Mouse (Mus musculus): ENCODE measurements around the gene Cfap126.

Cfap126 gene

DNA sequence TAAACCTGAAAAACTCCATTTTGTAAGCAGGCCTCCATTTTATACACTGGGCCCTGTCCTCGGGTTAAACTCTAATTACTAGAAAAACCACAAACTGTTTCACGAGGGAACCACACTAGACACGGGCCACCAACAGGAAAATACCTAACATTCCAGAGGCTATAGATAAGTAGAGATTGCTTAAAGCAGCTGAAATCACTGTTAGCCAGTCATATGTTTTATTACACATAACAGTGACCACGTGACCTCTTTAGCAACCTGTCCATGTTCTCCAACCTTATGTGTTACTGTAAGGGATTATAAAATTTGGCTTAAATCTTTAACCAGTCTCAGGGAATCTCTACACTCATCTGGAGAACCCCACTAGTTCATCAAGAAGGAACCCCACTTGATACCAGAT, 19.3 kb upstream of the Cfap126 start:
- in situ Hi-C loops (cut with MboI, MseI) = no loop called here

DNA sequence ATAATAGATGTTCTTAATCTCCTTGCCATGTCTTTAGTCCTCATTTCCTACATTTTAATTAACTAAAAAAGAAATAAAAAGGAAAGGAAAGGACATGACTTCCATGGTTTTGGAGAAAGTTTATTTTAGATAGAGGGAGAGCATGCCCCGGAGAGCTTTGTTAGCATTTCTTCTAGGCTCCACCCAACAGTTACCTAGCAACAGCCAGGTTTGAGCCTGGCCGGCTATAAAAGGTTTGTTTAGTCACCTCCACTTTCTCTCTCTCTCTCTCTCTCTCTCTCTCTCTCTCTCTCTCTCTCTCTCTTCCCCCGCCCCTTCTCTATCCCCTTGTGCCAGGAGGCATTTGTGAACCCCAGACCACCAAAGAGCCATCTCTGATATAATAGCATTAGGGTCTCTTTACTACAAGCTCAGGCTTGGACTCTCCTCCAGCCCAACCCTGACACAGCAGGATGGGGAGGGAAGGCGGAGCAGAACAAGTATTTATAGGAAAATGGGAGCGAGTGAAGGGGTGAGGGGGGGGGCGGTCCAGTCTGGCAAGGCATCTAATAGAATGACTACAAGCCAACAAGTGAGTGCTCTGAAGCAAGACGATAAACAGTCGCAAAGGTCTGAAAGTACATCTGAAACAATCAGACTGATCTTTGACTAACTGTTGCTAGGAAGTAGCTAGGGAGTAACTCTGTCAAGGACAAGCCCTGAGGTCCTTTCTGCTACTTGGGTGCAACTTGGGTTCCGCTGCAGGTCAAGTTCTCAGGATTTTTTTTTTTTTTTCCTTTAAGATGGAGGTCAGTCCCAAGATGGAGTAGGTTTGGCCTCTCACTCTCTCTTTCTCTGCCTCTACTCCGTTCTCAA, 17.4 kb upstream of the Cfap126 start:
- in situ Hi-C loops (cut with MboI, MseI) = no loop called here

DNA sequence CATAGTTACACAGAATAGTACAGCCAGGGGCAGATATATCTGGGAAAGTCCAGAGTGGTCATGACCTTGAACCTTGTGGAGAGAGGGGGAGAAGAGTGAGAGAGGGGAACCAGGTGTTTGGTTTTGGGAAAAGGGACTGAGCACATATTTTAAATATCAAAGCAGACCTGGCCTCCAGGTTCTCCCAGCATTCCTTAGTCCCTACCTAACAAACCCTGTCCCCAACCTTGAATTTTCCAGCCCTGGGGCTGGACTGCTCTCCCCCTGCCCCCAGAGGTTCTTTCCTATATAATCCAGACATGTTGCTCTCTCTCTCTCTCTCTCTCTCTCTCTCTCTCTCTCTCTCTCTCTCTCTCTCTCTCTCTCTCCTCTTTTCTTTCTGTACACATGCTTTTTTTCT, 16.6 kb upstream of the Cfap126 start:
- in situ Hi-C loops (cut with MboI, MseI) = no loop called here

DNA sequence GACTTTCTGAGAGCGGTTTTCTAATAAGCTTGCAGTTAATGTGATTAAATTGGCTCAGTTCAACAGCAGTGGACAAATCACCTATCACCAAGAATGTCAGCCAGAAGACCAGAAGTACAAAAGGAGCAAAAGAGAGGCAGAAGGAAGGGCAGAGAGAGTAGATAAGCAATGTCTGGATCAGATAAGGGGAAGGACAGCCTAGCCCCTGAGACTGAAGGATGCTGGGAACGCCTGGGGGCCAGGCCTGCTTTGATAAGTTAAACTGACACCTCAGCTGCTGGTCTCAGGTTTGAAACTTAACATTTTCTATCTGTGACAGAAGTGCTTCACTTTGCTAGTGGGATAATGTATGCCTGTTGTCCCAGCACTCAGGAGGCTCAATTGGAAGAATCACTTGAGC, 16.1 kb upstream of the Cfap126 start:
- in situ Hi-C loops (cut with MboI, MseI) = no loop called here

DNA sequence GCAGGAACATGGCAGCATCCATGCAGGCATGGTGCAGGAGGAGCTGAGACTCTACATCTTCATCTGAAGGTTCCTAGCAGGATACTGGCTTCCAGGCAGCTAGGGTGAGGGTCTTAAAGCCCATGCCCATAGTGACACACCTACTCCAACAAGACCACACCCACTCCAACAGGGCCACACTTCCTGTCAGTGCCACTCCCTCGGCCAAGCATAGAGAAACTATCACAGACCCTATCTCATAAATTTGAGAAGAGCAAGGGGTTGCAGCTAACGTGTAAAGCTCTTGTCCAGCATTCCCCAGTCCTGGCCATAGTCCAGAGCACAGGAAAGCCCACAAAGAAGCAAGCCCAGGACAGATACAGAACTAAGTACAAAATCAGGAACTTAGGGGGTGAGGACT, 12.7 kb upstream of the Cfap126 start:
- in situ Hi-C loops (cut with MboI, MseI) = loop anchor here (5.0 kb wide), 1 partner anchor 34 kb away; no protein-coding TSS in a partner anchor

DNA sequence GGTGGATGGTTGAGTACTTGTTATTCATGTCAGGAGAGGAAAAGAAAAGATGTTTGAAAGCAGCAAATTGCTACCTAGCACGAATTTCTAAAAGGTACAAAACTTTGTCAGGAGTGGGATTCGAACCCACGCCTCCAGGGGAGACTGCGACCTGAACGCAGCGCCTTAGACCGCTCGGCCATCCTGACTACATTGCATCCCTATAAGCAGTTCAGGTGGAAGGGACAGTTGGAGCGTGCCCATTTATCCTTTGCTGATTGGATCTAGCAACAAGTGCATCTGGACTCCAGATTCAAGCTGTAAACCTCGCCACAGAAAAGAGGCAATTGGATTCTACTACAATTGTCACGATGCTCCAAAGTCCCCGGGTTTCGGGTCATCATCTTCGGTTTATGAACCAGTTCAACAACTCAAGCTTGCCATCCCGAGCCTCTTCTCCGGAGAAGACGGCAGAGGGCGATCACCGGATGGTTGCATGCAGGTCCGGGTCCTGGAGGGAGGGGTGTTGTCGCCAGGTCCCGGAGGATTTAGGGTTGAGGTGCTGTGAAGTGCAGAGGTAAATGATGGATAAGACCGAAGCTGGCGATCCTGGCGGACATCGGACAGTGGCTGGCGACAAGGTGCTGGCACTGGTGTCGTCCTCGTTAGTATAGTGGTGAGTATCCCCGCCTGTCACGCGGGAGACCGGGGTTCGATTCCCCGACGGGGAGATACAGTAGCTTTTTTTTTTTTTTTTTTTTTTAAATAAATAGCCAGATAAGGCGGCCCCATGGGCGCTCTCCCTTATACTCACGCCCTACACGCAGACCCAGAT, 11.8 kb upstream of the Cfap126 start:
- in situ Hi-C loops (cut with MboI, MseI) = loop anchor here (5.0 kb wide), 1 partner anchor 35 kb away; no protein-coding TSS in a partner anchor

DNA sequence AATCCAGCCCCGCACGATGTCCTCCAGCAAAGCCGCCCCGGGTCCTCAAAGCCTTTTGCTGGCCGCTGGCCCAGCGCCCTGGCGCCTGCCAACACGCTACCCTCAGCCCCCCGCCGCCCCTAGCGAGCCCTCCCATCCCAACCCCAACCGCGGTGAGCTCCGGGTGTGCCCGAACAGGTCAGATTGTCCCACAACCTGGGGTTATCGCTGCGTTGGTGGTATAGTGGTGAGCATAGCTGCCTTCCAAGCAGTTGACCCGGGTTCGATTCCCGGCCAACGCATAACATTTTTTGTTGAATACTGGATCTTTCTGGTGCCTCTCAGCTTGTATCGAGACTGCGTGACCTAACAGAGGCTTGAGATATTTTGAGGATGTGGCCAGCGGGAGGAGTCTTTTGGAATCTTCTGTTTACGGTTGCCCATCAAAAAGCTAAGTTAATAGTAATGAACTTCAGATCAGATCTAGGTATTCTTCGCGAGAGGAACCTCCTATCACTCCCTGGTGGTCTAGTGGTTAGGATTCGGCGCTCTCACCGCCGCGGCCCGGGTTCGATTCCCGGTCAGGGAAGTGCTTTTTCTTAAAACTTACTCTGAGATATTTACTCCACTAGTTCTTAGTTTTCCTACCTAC, 11.1 kb upstream of the Cfap126 start:
- in situ Hi-C loops (cut with MboI, MseI) = loop anchor here (5.0 kb wide), 1 partner anchor 35 kb away; no protein-coding TSS in a partner anchor

DNA sequence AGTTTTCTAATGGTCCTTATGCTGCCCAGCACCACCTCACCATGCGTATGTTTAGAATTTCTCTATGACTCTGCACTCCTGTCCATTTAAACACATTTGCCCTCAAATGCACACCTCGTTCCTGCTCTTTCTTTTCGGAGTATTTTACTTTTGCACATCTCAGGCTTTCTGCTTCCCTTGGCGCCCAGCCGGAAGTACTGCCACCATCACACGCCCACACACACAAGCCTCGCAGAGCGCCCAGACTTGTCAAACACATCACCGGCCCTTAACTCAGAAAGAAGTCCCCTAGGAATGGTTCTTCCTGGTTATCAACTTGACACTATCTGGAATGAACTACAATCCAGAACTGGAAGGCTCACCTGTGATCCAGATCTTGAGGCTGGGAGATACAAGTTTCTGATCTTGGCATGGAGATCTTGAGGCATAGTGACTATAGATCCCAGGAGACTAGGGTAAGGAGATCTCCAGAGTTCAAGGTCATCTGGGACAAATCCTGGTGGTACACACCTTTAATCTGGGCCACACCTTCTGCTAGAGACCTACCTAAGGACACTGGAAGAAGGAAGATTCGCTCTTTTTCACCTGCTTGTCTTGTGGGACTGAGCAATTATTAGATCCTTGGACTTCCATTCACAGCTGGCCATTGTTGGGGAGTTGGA, 10.4 kb upstream of the Cfap126 start:
- in situ Hi-C loops (cut with MboI, MseI) = loop anchor here (5.0 kb wide), 1 partner anchor 36 kb away; no protein-coding TSS in a partner anchor

DNA sequence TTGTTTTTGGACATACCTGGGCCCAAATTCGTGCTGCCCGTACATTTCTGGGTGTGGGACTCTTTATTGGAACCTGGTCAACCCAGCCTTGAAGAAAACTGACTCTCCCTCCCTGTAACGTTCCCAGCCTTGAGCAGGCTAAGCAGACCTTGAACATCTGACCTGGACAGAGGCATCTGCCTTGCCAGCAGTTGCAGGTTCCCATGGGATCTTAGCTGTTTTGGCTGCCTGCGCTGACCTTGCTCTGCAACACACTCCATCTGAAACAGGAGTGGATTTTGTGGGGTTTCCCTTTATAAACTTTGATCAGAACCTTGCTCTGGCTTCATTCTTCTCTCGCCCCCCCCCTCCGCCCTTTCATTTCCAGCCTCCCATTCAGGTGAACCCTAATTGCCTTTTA, 8.5 kb upstream of the Cfap126 start:
- in situ Hi-C loops (cut with MboI, MseI) = no loop called here

DNA sequence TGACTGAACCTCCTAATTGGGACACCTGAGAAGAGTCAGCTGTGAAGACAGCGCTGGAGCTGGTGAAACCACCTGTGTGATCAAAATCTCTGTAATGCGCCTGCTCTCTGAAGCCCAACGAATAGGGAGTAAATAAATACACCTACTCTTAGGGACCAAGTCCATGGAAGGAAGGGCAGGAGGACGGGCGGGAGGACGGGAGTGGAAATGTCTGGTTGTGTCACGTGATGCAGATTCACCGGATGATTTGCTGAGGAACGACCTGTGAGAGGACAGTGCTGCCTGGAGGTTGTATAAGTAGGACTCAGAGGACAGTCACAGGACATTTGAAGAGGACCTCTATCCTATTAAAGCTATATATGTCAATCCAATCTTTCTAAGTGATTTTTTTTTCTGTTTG, 4.1 kb upstream of the Cfap126 start:
- in situ Hi-C loops (cut with MboI, MseI) = loop anchor here (10.0 kb wide), 1 partner anchor 155 kb away; no protein-coding TSS in a partner anchor

DNA sequence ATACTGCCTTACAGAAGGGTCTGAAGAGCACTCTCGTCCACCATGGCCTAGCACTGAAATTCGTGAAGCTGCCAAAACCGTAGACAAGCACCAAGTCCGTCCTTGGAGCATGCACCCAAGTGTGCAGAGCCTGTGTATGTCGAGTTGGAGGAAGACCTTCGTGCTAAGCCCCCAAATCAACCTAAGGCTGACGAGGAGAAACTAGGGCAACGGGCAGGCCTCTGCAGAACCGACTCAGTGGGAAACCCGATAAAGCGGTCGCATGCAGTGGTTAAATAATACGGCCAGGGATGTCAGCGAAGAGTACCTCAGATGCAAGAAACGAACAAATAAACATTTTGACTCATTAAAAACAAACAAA, 3.1 kb upstream of the Cfap126 start:
- in situ Hi-C loops (cut with MboI, MseI) = loop anchor here (10.0 kb wide), 1 partner anchor 154 kb away; no protein-coding TSS in a partner anchor

DNA sequence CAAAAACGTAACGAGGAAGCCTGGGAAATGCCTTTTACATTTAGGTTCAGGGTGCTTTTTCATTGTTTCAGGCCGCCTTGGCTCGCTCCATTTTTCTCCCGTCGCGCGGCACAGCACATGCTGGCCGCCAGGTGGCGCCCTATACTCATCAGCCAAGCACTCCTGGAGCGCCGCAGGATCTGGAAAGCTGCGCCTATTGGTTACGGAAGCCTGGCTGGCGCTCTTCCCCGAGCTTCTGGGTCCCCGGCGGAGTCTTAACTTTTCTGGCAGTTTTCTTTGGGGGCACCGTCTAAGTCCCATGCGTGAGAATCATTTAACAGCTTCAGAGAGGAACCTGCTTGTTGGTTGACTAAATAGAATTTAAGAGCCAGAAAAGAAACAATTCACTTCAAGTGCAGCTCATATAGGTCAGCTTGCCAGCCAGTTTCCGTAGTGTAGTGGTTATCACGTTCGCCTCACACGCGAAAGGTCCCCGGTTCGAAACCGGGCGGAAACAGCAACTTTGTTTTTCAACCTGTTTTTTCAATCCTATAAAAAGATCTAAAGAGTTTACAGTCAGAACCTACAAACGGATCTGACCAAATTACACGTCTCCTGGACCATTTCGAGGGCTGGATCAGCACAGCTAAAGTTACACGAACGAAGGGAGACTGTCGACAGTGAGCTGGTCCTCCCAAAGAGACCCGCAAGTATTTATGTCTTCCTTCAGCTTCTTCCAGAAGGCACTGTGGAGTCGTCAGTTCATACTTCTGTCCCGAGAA, 2.5 kb upstream of the Cfap126 start:
- in situ Hi-C loops (cut with MboI, MseI) = loop anchor here (10.0 kb wide), 1 partner anchor 154 kb away; no protein-coding TSS in a partner anchor

DNA sequence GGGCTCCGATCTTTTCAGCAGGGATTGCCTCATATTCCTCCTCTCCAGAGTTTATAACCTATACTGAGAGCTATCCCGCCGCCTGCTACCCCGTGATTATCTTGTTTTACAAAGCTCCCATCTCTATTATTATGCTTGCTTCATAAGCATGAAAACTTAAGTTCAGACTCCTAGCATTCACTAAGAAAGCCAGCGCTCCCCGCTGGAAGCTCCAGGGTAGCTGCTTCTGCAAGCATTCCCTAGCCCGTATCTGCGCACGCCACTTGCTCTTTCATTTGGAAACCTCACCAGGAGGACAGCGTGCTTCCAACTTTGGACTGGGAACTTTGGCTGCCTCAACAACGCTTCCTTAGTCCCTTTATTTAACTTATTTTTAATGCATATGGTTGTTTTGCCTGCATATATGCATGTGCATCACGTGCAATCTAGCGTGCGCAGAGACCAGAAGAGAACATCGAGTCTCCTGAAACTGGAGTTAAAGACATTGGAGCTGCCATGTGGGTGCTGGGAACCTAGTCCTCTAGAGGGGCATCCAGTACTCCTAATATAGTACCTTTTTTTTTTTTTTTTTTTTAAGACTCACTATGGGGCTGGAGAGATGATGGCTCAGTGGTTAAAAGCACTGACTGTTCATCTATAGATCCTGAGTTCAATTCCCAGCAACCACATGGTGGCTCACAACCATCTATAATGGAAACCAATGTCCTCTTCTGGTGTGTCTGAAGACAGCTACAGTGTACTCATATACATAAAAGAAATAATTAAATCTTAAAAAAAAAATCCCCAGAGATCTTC, 1.7 kb upstream of the Cfap126 start:
- in situ Hi-C loops (cut with MboI, MseI) = loop anchor here (10.0 kb wide), 1 partner anchor 153 kb away; no protein-coding TSS in a partner anchor

DNA sequence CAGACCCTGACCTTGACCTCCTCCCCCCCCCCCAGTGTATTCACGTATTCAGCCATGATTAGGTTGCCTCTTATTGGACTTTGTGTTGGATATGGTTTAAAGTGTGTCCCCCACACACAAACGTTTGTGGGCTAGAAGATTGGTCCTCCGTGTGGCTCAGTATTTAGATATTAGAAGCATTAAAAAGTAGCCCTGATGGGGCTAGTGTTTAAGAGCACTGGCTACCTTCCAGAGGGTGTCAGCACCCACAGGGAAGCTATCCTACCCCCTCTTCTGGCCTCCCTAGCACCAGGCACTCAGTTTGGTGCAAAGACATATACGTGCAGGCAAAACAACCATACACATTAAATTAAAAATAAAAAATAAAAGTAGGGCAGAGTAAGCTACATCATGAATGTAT, 732 bp upstream of the Cfap126 start:
- in situ Hi-C loops (cut with MboI, MseI) = loop anchor here (10.0 kb wide), 1 partner anchor 152 kb away; no protein-coding TSS in a partner anchor

DNA sequence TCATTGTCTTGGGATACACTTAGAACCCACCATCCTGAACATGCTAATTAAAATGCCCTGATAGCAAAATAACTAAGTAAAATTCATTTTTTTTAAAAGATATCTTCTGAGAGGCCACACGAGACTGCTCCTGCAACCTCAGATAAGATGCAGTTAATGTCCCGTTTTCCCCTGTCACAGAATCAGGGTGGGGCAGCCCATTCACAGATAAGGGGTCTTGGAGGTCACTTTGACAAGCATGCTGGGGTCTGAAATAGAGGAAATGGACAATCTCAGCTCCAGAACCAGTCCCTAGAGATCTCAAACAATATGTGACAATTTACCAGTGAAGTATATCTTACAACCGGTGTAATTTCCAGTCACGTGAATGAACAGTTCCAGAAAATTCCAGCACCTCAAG, 2.6 kb downstream of the Cfap126 start:
- in situ Hi-C loops (cut with MboI, MseI) = loop anchor here (10.0 kb wide), 1 partner anchor 149 kb away; no protein-coding TSS in a partner anchor

DNA sequence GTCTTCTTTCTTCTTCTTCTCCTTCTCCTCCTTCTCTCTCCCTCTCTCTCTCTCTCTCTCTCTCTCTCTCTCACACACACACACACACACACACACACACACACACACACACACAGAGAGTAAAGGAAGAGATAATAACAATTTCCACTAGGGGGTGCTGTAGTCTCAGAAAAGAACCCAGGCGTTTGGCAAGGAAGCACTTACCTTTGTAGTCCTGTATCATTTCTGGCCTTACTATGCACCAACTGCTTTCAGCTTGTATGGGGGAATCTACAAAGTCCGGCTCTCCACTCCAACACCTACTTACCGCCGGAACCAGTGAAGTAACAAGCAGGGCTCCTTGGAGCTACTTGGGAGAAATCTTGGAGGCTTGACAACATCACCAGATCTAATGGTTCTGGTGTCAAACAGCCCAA, 4.6 kb downstream of the Cfap126 start:
- in situ Hi-C loops (cut with MboI, MseI) = loop anchor here (10.0 kb wide), 1 partner anchor 147 kb away; no protein-coding TSS in a partner anchor

DNA sequence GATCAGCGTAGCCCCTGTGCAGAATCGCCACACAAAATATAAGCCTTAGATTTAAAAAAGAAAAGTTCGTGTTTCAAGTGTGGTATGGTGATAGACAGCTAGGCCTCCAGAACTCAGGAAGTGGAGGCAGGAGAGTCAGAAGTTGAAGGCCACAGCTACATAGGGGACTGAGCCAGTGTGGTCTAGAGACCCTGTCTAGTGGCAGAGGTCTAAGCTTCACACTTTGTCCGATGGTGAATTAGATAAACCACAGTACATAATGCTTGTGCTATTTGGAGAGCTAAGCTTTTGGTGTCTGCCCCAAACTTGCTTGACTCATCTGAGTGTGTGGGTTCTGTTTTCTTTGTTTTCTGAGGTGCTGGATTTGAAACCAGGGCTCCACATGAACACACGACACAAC, 5.3 kb downstream of the Cfap126 start:
- in situ Hi-C loops (cut with MboI, MseI) = loop anchor here (10.0 kb wide), 1 partner anchor 146 kb away; no protein-coding TSS in a partner anchor

DNA sequence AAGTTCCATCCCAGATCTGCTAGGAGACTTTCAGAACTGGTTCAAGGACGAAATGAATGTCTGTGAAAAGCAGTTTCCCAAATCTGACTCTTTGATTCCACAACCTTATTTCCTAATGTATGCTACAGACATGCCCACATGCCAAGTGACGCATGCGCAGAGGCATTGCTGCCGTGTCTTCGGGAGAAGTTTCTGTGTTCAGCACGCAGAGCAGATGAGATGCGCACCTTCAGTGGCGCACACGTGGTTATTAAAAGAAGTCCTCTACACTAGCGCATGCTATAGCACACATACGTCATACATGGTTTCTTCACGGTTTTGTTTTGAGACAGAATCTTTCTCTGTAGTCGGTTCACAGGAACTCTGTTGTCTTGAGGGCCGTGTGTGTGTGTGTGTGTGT, 5.7 kb downstream of the Cfap126 start:
- in situ Hi-C loops (cut with MboI, MseI) = loop anchor here (10.0 kb wide), 1 partner anchor 145 kb away; no protein-coding TSS in a partner anchor

DNA sequence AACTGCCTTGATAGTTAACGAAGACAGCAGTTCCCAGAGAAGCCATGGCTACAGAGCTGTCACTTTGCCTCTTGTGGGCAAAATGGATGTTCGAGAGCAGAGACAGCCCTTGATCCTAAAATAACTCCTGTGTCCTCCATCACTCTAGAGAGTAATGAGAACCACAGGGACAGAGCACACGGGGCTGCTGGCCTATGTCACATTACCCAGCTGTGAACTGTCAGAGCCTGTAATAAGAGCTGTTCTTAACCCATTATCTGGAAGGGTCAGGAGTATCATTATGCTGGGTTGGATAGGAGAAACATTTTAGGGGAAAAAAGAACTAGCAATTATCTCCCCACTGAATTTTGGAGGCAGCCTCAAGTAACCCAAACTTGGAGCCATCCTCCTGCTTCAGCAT, 7.2 kb downstream of the Cfap126 start:
- in situ Hi-C loops (cut with MboI, MseI) = loop anchor here (5.0 kb wide), 1 partner anchor 101 kb away; the partner anchor contains the start of gene Tomm40l

All from regulatory T cell (primary cell).